ENCODE assay signal across 8 mouse cellular contexts in the genomic region with DNA sequence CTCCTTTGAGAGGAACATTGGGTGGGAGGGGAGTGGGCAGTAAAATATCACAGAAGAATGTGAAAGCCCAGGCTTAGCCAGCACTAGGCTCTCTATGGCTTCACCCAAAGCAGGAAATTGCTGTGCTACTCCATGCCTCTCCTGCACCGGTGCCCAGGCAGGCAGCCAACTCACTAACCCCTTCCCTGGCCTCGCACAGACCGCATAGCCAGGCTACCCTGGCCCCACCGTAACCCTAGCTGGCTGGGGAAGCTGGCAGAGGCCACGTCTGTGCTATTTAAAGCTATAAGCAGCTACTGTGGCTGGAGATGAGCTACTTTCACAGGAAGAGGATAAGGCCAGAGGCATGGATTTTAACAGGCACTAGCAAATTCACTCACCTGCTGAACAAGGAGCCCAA. TPM values are rescaled to one million over a fixed set of nuclear protein-coding genes. Genes with fewer than 3 reads are reported as not detected.
DNase-seq lines count a peak whose midpoint lies in the region; ATAC-seq lines count a peak whose summit lies in the region.
"Had no signal": no experiment of that assay in that cellular context is flagged by ENCODE, and none has a peak within 500 bp of the region (broad histone marks: within the 10 kb centered on the region; RNA-seq: fewer than 3 reads in every experiment).

No protein-coding gene starts in this region.

- no peaks in the 10 kb centered on the region for H3K36me3 ChIP-seq in forebrain, embryonic 14.5 days (ENCODE audit: control insufficient read depth, insufficient read depth, low read length)
- no peaks in the 10 kb centered on the region for H3K36me3 ChIP-seq in limb, embryonic 13.5 days
- no peaks in the 10 kb centered on the region for H3K36me3 ChIP-seq in neural tube, embryonic 15.5 days
- H3K36me3 ChIP-seq: liver, embryonic 15.5 days had no signal

- no peak overlapping the region for H3K9ac ChIP-seq in forebrain, embryonic 14.5 days (ENCODE audit: low read length)
- H3K9ac ChIP-seq in limb, embryonic 13.5 days = no peak overlapping the region
- H3K9ac ChIP-seq in neural tube, embryonic 15.5 days (replicated peaks) = no peak overlapping the region
- H3K9ac ChIP-seq: liver, embryonic 15.5 days had no signal

- no peaks in the 10 kb centered on the region for H3K9me3 ChIP-seq in forebrain, embryonic 14.5 days (replicated peaks; ENCODE audit: control insufficient read depth, low read length)
- H3K9me3 ChIP-seq in limb, embryonic 13.5 days = no peaks in the 10 kb centered on the region
- H3K9me3 ChIP-seq in neural tube, embryonic 15.5 days (replicated peaks) = no peaks in the 10 kb centered on the region
- H3K9me3 ChIP-seq: liver, embryonic 15.5 days had no signal

- intact Hi-C loops in heart, postnatal 10 days (cut with DNase I) = loop anchor here (2.0 kb wide), 1 partner anchor 38 kb away; a partner anchor contains a TSS

- 26% methylated on average over 5 of the region's 5 CpGs for WGBS in forebrain, embryonic 14.5 days
- WGBS in limb, embryonic 13.5 days = 14% methylated on average over 5 of the region's 5 CpGs
- 26% methylated on average over 5 of the region's 5 CpGs for WGBS in neural tube, embryonic 15.5 days

- H3K27ac ChIP-seq in forebrain, embryonic 14.5 days (ENCODE audit: low read depth, low read length) = no peak overlapping the region
- H3K27ac ChIP-seq in limb, embryonic 13.5 days = peak overlapping the region; percentile 22; the same call in 1 of the 2 replicates
- H3K27ac ChIP-seq in neural tube, embryonic 15.5 days (replicated peaks) = peak overlapping the region; percentile 63
- H3K27ac ChIP-seq: liver, embryonic 15.5 days had no signal

- ATAC-seq in forebrain, embryonic 14.5 days = peak; percentile 80
- ATAC-seq in limb, embryonic 13.5 days (ENCODE audit: low FRiP score, low read depth) = peak; percentile 89
- peak; percentile 85 for ATAC-seq in neural tube, embryonic 15.5 days (ENCODE audit: low FRiP score)

- H3K4me1 ChIP-seq in forebrain, embryonic 14.5 days (ENCODE audit: control insufficient read depth, insufficient read depth, low read length) = peaks cover 2% of the 10 kb centered on the region; the same call in 1 of the 2 replicates
- peaks cover 20% of the 10 kb centered on the region for H3K4me1 ChIP-seq in limb, embryonic 13.5 days
- H3K4me1 ChIP-seq in neural tube, embryonic 15.5 days = peaks cover 9% of the 10 kb centered on the region
- H3K4me1 ChIP-seq: liver, embryonic 15.5 days had no signal

- H3K27me3 ChIP-seq in forebrain, embryonic 14.5 days (replicated peaks; ENCODE audit: control insufficient read depth, insufficient read depth, low read length) = no peaks in the 10 kb centered on the region
- no peaks in the 10 kb centered on the region for H3K27me3 ChIP-seq in limb, embryonic 13.5 days
- no peaks in the 10 kb centered on the region for H3K27me3 ChIP-seq in neural tube, embryonic 15.5 days (replicated peaks)
- H3K27me3 ChIP-seq: liver, embryonic 15.5 days had no signal

- H3K4me3 ChIP-seq in forebrain, embryonic 14.5 days (ENCODE audit: low read depth, low read length) = no peak overlapping the region
- H3K4me3 ChIP-seq in limb, embryonic 13.5 days = no peak overlapping the region
- H3K4me3 ChIP-seq in neural tube, embryonic 15.5 days (replicated peaks) = no peak overlapping the region
- H3K4me3 ChIP-seq: liver, embryonic 15.5 days had no signal

- peak; percentile 22 for DNase-seq in 416B (ENCODE audit: low read depth)
- peak; percentile 6 for DNase-seq in NIH3T3 (ENCODE audit: low read depth)
- peak; percentile 62 for DNase-seq in forebrain, embryonic 14.5 days (ENCODE audit: low spot score)
- DNase-seq in heart, postnatal 10 days = peak; percentile 84 to 89
- DNase-seq in spleen, postnatal 4 days (ENCODE audit: low spot score in 2 of 2) = no peak

- no peak overlapping the region for H3K4me2 ChIP-seq in forebrain, embryonic 14.5 days (ENCODE audit: low read length)
- H3K4me2 ChIP-seq in limb, embryonic 13.5 days (replicated peaks) = peak overlapping the region; percentile 9; the same call in 1 of the 2 replicates
- H3K4me2 ChIP-seq in neural tube, embryonic 15.5 days = no peak overlapping the region
- H3K4me2 ChIP-seq: liver, embryonic 15.5 days had no signal

RNA-seq across cellular contexts. Expression of a gene that starts 38.8 kb away (rescaled TPM):
- 14.6 and 18.5 TPM in 2 replicates for polyA plus RNA-seq in forebrain, embryonic 14.5 days (2014; fragmentation: Nextera tagmentation; extraction: Ambion mirVana)
- 10 to 100 TPM in 1 of 2 experiments, 1 to 10 TPM in 1; 8.3 to 11.1 TPM for total RNA-seq in heart, postnatal 10 days (2021)
- 7.9 and 8.0 TPM in 2 replicates for polyA plus RNA-seq in limb, embryonic 13.5 days (2015; fragmentation: Nextera tagmentation; extraction: Ambion mirVana)
- polyA plus RNA-seq in neural tube, embryonic 15.5 days (2015; fragmentation: Nextera tagmentation; extraction: Ambion mirVana) = 4.7 and 5.5 TPM in 2 replicates

Comparison
In these comparisons a context has a peak if more than half of its experiments do, and no peak if none do; other contexts are left out.
1. DNase-seq: peak in 416B (single experiment), NIH3T3 (single experiment), forebrain, embryonic 14.5 days (single experiment) and heart, postnatal 10 days (2 of 2); none in spleen, postnatal 4 days (0 of 2).
2. Peak in every context shown above with its lines, with median percentiles within 50 percentile points of each other: ATAC-seq.